Mouse (Mus musculus): Measurements from ENCODE around the gene Cdip1. TPM values are rescaled to one million over a fixed set of nuclear protein-coding genes. Genes with fewer than 3 reads are reported as not detected.

The Cdip1 gene
- polyA plus RNA-seq, 1 experiment from 2014 or later: 132 TPM

Other genes starting within 250 kb of the Cdip1 start
- gene Srl, start 248.5 kb downstream of the Cdip1 start, polyA plus RNA-seq (2015; fragmentation: Nextera tagmentation; extraction: Ambion mirVana): 25.4 and 29.3 TPM in 2 replicates
- 8.1 and 8.4 TPM in 2 replicates for gene Tfap4, start 230.4 kb downstream of the Cdip1 start, polyA plus RNA-seq (2015; fragmentation: Nextera tagmentation; extraction: Ambion mirVana)
- gene Glis2, start 195.6 kb downstream of the Cdip1 start, polyA plus RNA-seq (2015; fragmentation: Nextera tagmentation; extraction: Ambion mirVana): 12.3 and 17.3 TPM in 2 replicates
- gene Pam16, start 165.3 kb downstream of the Cdip1 start, polyA plus RNA-seq (2015; fragmentation: Nextera tagmentation; extraction: Ambion mirVana): 139 and 154 TPM in 2 replicates
- gene Vasn, start 150.4 kb downstream of the Cdip1 start, polyA plus RNA-seq (2015; fragmentation: Nextera tagmentation; extraction: Ambion mirVana): 5.2 and 5.8 TPM in 2 replicates
- gene Dnaja3, start 150.3 kb downstream of the Cdip1 start, polyA plus RNA-seq (2015; fragmentation: Nextera tagmentation; extraction: Ambion mirVana): 62.1 and 65.5 TPM in 2 replicates
- gene Coro7, start 110.5 kb downstream of the Cdip1 start, polyA plus RNA-seq (2015; fragmentation: Nextera tagmentation; extraction: Ambion mirVana): 32.1 and 33.2 TPM in 2 replicates
- 78.3 and 79.6 TPM in 2 replicates for gene Nmral1, start 70.9 kb downstream of the Cdip1 start, polyA plus RNA-seq (2015; fragmentation: Nextera tagmentation; extraction: Ambion mirVana)
- gene Hmox2, start 63.9 kb downstream of the Cdip1 start, polyA plus RNA-seq (2015; fragmentation: Nextera tagmentation; extraction: Ambion mirVana): 101 and 103 TPM in 2 replicates
- 0.19 and 0.52 TPM in 2 replicates for gene 4930562C15Rik, start 45.1 kb upstream of the Cdip1 start, polyA plus RNA-seq (2015; fragmentation: Nextera tagmentation; extraction: Ambion mirVana)
- 58.2 and 58.7 TPM in 2 replicates for gene Ubald1, start 90.0 kb upstream of the Cdip1 start, polyA plus RNA-seq (2015; fragmentation: Nextera tagmentation; extraction: Ambion mirVana)
- 124 and 131 TPM in 2 replicates for gene Mgrn1, start 96.0 kb upstream of the Cdip1 start, polyA plus RNA-seq (2015; fragmentation: Nextera tagmentation; extraction: Ambion mirVana)
- gene Nudt16l1, start 148.5 kb upstream of the Cdip1 start, polyA plus RNA-seq (2015; fragmentation: Nextera tagmentation; extraction: Ambion mirVana): 123 and 132 TPM in 2 replicates
- gene Anks3, start 173.9 kb upstream of the Cdip1 start, polyA plus RNA-seq (2015; fragmentation: Nextera tagmentation; extraction: Ambion mirVana): 80.0 and 86.3 TPM in 2 replicates
- gene Sept12, start 207.6 kb upstream of the Cdip1 start, polyA plus RNA-seq (2015; fragmentation: Nextera tagmentation; extraction: Ambion mirVana): not detected in 2 replicates
- gene Smim22, start 217.0 kb upstream of the Cdip1 start, polyA plus RNA-seq (2015; fragmentation: Nextera tagmentation; extraction: Ambion mirVana): 1.6 and 2.0 TPM in 2 replicates
- gene Rogdi, start 223.3 kb upstream of the Cdip1 start, polyA plus RNA-seq (2015; fragmentation: Nextera tagmentation; extraction: Ambion mirVana): 157 TPM in 2 replicates

All from midbrain, embryonic 15.5 days (tissue).